Mouse (Mus musculus): ENCODE data around the gene 9530003J23Rik. TPM values are rescaled to one million over a fixed set of nuclear protein-coding genes. Genes with fewer than 3 reads are reported as not detected.
"Not testable (repeated sequence)": the region's sequence is repeated elsewhere in the genome, so short reads cannot be mapped to it uniquely, and the experiment has no call there.

9530003J23Rik gene
- polyA plus RNA-seq, 1 experiment from 2014 or later, result not detected

- Histone ChIP-seq H3K36me3 (ENCODE audit: control insufficient read depth, insufficient read depth, low read length) (no peaks in the 10 kb centered on the region), H3K4me2 (ENCODE audit: low read length) (no peak overlapping the region), H3K9me3 (ENCODE audit: control insufficient read depth, low read length) (no peaks in the 10 kb centered on the region), H3K27me3 (ENCODE audit: control insufficient read depth, insufficient read depth, low read length) (no peaks in the 10 kb centered on the region), H3K9ac (ENCODE audit: low read length) (no peak overlapping the region), H3K27ac (replicated peaks in 1 of 2; ENCODE audit: control insufficient read depth in 1 of 2, insufficient read depth in 1 of 2, low read depth in 2 of 2, low read length in 2 of 2) (no peak overlapping the region), H3K4me1 (ENCODE audit: control insufficient read depth in 2 of 2, insufficient read depth in 2 of 2, low read length in 2 of 2) (peaks cover 5 to 18% of the 10 kb centered on the region in 2 experiments; a peak in 3 of 4 replicates), H3K4me3 (ENCODE audit: control insufficient read depth in 1 of 2, insufficient read depth in 1 of 2, low read depth in 1 of 2, low read length in 2 of 2) (no peak overlapping the region)
- ATAC-seq (ENCODE audit: insufficient number of reproducible peaks, insufficient read depth, low FRiP score, low read depth), result no peak
- WGBS, result 79% methylated on average over 2 of the region's 2 CpGs
These were observed 44.0 kb upstream of the 9530003J23Rik start for GRCm38 (mm10) chr10:117282551-117282950.

- no peaks in the 10 kb centered on the region for H3K9me3 ChIP-seq (ENCODE audit: control insufficient read depth, low read length)
- H3K36me3 ChIP-seq (ENCODE audit: control insufficient read depth, insufficient read depth, low read length), result no peaks in the 10 kb centered on the region
- no peak within 1 kb of the TSS for H3K4me3 ChIP-seq (ENCODE audit: control insufficient read depth in 1 of 2, insufficient read depth in 1 of 2, low read depth in 1 of 2, low read length in 2 of 2)
- H3K4me1 ChIP-seq (ENCODE audit: control insufficient read depth in 2 of 2, insufficient read depth in 2 of 2, low read length in 2 of 2), result peaks cover 5 to 18% of the 10 kb centered on the region in 2 experiments; a peak in 3 of 4 replicates
- H3K27me3 ChIP-seq (ENCODE audit: control insufficient read depth, insufficient read depth, low read length), result no peaks in the 10 kb centered on the region
- no peak within 1 kb of the TSS for H3K4me2 ChIP-seq (ENCODE audit: low read length)
- no peak within 1 kb of the TSS for H3K9ac ChIP-seq (ENCODE audit: low read length)
- 33% methylated on average over 4 of the region's 4 CpGs for WGBS
- H3K27ac ChIP-seq (replicated peaks in 1 of 2; ENCODE audit: control insufficient read depth in 1 of 2, insufficient read depth in 1 of 2, low read depth in 2 of 2, low read length in 2 of 2), result no peak within 1 kb of the TSS
- no peak for ATAC-seq (ENCODE audit: insufficient number of reproducible peaks, insufficient read depth, low FRiP score, low read depth)
These were observed 43.5 kb upstream of the 9530003J23Rik start, which contains the start of gene Lyz2 for GRCm38 (mm10) chr10:117282049-117282448. Gene Lyz2, minus strand, starts transcription at chr10:117282321.

DNA sequence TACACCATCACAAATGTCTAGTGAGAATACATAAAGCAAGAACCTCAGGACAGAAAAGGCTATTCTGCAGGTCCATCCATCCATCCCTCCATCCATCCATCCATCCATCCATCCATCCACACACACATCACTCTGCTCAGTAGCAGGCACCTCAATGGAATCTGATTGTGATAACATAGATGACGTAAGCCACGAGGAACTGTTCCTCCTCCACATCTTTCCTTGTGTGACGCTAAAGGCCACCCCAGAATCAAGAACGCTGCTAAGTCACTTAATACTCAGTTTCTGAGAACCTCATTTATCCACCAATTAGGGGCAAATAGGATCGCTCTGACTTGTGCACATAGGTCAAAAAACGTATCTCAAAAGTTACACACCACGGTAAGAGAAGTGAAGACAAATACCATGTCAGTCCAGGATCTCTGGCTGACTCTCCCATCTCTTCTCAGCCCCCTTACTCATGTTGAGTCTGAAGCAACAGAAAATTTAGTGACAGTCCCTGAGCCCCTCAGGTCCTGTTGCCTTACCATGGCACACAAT, 42.9 kb upstream of the 9530003J23Rik start:
- no peak overlapping the region for H3K4me2 ChIP-seq (ENCODE audit: low read length)
- no peak for ATAC-seq (ENCODE audit: insufficient number of reproducible peaks, insufficient read depth, low FRiP score, low read depth)
- H3K4me1 ChIP-seq (ENCODE audit: control insufficient read depth in 2 of 2, insufficient read depth in 2 of 2, low read length in 2 of 2), result peaks cover 5 to 18% of the 10 kb centered on the region in 2 experiments; a peak in 3 of 4 replicates
- H3K4me3 ChIP-seq (ENCODE audit: control insufficient read depth in 1 of 2, insufficient read depth in 1 of 2, low read depth in 1 of 2, low read length in 2 of 2), result no peak overlapping the region
- no peaks in the 10 kb centered on the region for H3K27me3 ChIP-seq (ENCODE audit: control insufficient read depth, insufficient read depth, low read length)
- 64% methylated on average over 7 of the region's 7 CpGs for WGBS
- no peaks in the 10 kb centered on the region for H3K36me3 ChIP-seq (ENCODE audit: control insufficient read depth, insufficient read depth, low read length)
- H3K9me3 ChIP-seq (ENCODE audit: control insufficient read depth, low read length), result no peaks in the 10 kb centered on the region
- no peak overlapping the region for H3K27ac ChIP-seq (replicated peaks in 1 of 2; ENCODE audit: control insufficient read depth in 1 of 2, insufficient read depth in 1 of 2, low read depth in 2 of 2, low read length in 2 of 2)
- no peak overlapping the region for H3K9ac ChIP-seq (ENCODE audit: low read length)

DNA sequence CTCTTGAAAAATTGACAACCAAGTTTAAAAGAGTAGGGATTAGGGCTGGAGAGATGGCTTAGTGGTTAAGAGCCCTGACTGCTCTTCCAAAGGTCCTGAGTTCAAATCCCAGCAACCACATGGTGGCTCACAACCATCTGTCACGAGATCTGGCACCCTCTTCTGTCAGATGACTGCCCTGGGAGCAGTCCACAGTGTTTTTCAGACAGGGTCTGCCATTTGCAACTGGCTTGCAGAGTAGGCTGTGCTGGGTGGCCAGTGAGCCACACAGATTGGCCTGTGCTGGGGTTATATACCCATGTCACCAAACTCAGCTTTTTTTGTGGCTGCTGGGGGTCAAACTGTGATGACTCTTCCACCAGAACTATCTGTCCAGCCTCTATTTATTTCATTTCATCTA, 41.5 kb upstream of the 9530003J23Rik start:
- no peak overlapping the region for H3K4me3 ChIP-seq (ENCODE audit: control insufficient read depth in 1 of 2, insufficient read depth in 1 of 2, low read depth in 1 of 2, low read length in 2 of 2)
- ATAC-seq (ENCODE audit: insufficient number of reproducible peaks, insufficient read depth, low FRiP score, low read depth), result no peak
- H3K4me2 ChIP-seq (ENCODE audit: low read length), result no peak overlapping the region
- no peak overlapping the region for H3K9ac ChIP-seq (ENCODE audit: low read length)
- 63% methylated on average over 1 of the region's 1 CpGs for WGBS
- H3K27me3 ChIP-seq (ENCODE audit: control insufficient read depth, insufficient read depth, low read length), result no peaks in the 10 kb centered on the region
- H3K27ac ChIP-seq (replicated peaks in 1 of 2; ENCODE audit: control insufficient read depth in 1 of 2, insufficient read depth in 1 of 2, low read depth in 2 of 2, low read length in 2 of 2), result no peak overlapping the region
- no peaks in the 10 kb centered on the region for H3K36me3 ChIP-seq (ENCODE audit: control insufficient read depth, insufficient read depth, low read length)
- H3K4me1 ChIP-seq (ENCODE audit: control insufficient read depth in 2 of 2, insufficient read depth in 2 of 2, low read length in 2 of 2), result peaks cover 3 to 18% of the 10 kb centered on the region in 2 experiments; a peak in 3 of 4 replicates
- no peaks in the 10 kb centered on the region for H3K9me3 ChIP-seq (ENCODE audit: control insufficient read depth, low read length)

- peak overlapping the region; percentile 33 to 53; a peak in 2 of 4 replicates for H3K27ac ChIP-seq (replicated peaks in 1 of 2; ENCODE audit: control insufficient read depth in 1 of 2, insufficient read depth in 1 of 2, low read depth in 2 of 2, low read length in 2 of 2)
- H3K4me1 ChIP-seq (ENCODE audit: control insufficient read depth in 2 of 2, insufficient read depth in 2 of 2, low read length in 2 of 2); H3K4me2 ChIP-seq (ENCODE audit: low read length); H3K9me3 ChIP-seq (ENCODE audit: control insufficient read depth, low read length); H3K4me3 ChIP-seq (ENCODE audit: control insufficient read depth in 1 of 2, insufficient read depth in 1 of 2, low read depth in 1 of 2, low read length in 2 of 2); H3K27me3 ChIP-seq (ENCODE audit: control insufficient read depth, insufficient read depth, low read length); H3K9ac ChIP-seq (ENCODE audit: low read length); H3K36me3 ChIP-seq (ENCODE audit: control insufficient read depth, insufficient read depth, low read length): not testable (repeated sequence)
- peak; percentile 59; the same call in 1 of the 2 replicates for ATAC-seq (ENCODE audit: insufficient number of reproducible peaks, insufficient read depth, low FRiP score, low read depth)
- WGBS, result 9% methylated on average over 1 of the region's 2 CpGs
These were observed 40.0 kb upstream of the 9530003J23Rik start for GRCm38 (mm10) chr10:117278510-117278909.

DNA sequence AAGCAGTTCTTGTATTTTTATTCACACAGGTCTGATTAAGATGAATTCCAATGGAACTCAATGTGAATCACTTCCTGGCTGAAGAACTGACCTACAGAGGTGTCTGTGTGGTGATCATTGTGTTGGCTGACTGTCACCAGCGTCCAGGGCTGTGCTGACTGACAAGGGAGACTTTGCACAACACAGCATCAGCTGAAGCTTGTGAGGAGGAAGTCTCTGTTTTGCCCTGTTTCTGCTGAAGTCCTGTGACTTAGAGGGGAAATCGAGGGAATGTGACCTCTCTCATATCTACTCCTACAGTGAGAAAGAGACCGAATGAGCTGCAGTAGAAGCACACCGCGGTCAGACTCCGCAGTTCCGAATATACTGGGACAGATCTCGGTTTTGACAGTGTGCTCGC, 39.3 kb upstream of the 9530003J23Rik start:
- not testable (repeated sequence) for ATAC-seq (ENCODE audit: insufficient number of reproducible peaks, insufficient read depth, low FRiP score, low read depth); H3K27me3 ChIP-seq (ENCODE audit: control insufficient read depth, insufficient read depth, low read length); H3K36me3 ChIP-seq (ENCODE audit: control insufficient read depth, insufficient read depth, low read length); H3K9me3 ChIP-seq (ENCODE audit: control insufficient read depth, low read length); H3K4me3 ChIP-seq (ENCODE audit: control insufficient read depth in 1 of 2, insufficient read depth in 1 of 2, low read depth in 1 of 2, low read length in 2 of 2); H3K9ac ChIP-seq (ENCODE audit: low read length); H3K4me1 ChIP-seq (ENCODE audit: control insufficient read depth in 2 of 2, insufficient read depth in 2 of 2, low read length in 2 of 2); H3K4me2 ChIP-seq (ENCODE audit: low read length); H3K27ac ChIP-seq (replicated peaks in 1 of 2; ENCODE audit: control insufficient read depth in 1 of 2, insufficient read depth in 1 of 2, low read depth in 2 of 2, low read length in 2 of 2)
- 64% methylated on average over 9 of the region's 9 CpGs for WGBS

DNA sequence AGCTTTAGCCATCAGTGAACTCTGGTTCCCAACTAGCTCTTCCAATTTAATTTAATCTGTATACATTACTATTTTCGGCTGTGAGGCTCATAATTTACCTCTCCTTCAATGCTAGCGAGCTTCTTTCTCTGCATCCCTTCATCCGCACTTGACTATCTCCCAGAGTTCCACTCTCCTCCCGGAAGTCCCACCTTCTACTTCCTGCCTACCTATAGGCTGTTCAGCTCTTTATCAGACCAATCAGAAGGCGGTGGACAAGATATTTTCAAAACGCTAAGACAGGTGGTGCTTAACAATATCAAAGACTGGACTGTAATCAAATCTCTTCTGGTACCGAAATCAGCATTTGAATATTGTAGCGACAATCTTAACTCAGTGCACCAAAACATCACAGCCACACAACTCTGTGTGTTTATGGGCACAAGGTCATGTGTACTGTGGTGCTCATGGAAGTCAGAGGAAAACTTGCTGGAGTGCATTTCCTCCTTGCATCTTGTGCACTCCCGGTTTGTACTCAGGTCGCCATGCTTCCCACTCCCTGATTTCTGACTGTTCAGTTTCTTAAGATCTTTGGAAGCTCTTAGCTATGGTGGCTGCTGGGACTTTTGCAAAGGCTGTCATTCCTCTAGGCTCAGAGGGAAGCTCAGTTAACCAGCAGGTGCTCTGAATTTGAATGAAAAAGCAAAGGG, 37.3 kb upstream of the 9530003J23Rik start:
- Histone ChIP-seq H3K4me1 (ENCODE audit: control insufficient read depth in 2 of 2, insufficient read depth in 2 of 2, low read length in 2 of 2) (peaks cover 0 to 6% of the 10 kb centered on the region in 2 experiments; a peak in 2 of 4 replicates), H3K27me3 (ENCODE audit: control insufficient read depth, insufficient read depth, low read length) (no peaks in the 10 kb centered on the region), H3K4me3 (ENCODE audit: control insufficient read depth in 1 of 2, insufficient read depth in 1 of 2, low read depth in 1 of 2, low read length in 2 of 2) (no peak overlapping the region), H3K27ac (replicated peaks in 1 of 2; ENCODE audit: control insufficient read depth in 1 of 2, insufficient read depth in 1 of 2, low read depth in 2 of 2, low read length in 2 of 2) (no peak overlapping the region), H3K36me3 (ENCODE audit: control insufficient read depth, insufficient read depth, low read length) (no peaks in the 10 kb centered on the region), H3K4me2 (ENCODE audit: low read length) (no peak overlapping the region), H3K9ac (ENCODE audit: low read length) (no peak overlapping the region), H3K9me3 (ENCODE audit: control insufficient read depth, low read length) (no peaks in the 10 kb centered on the region)
- no peak for ATAC-seq (ENCODE audit: insufficient number of reproducible peaks, insufficient read depth, low FRiP score, low read depth)
- 80% methylated on average over 10 of the region's 10 CpGs for WGBS
